Mouse (Mus musculus): ENCODE data around the gene Samd10. TPM values are rescaled to one million over a fixed set of nuclear protein-coding genes. Genes with fewer than 3 reads are reported as not detected.

Gene Samd10
- polyA plus RNA-seq, 1 experiment from 2014 or later = 176 TPM

DNA sequence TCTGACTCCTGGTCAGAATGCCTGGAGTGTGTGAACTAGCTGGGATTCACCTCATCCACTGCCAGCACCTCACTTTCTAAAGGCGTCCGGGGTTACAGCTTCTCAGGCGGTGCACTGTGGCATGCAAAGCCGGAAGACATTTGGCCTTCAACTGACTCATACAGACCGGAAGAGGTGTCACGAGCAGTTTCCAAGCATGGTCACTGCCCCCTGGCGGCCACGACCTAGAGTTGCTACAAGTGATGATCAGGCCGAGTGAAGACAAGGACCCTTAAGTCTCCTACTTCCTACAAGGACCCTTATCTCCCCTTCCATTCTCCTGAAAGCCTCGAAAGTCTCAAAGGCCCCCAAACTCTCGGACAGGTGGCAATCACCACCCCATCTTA is 18.0 kb downstream of the Samd10 start:
- Histone ChIP-seq H3K27me3 (no peaks in the 10 kb centered on the region), H3K36me3 (peaks cover 33% of the 10 kb centered on the region), H3K4me2 (replicated peaks) (peak overlapping the region; percentile 91), H3K4me1 (replicated peaks) (peaks cover 49% of the 10 kb centered on the region), H3K9me3 (no peaks in the 10 kb centered on the region), H3K27ac (peak overlapping the region; percentile 94), H3K4me3 (replicated peaks) (peak overlapping the region; percentile 73), H3K9ac (replicated peaks) (peak overlapping the region; percentile 93)
- 0% methylated on average over 11 of the region's 11 CpGs for WGBS
- ATAC-seq = peak; percentile 77

DNA sequence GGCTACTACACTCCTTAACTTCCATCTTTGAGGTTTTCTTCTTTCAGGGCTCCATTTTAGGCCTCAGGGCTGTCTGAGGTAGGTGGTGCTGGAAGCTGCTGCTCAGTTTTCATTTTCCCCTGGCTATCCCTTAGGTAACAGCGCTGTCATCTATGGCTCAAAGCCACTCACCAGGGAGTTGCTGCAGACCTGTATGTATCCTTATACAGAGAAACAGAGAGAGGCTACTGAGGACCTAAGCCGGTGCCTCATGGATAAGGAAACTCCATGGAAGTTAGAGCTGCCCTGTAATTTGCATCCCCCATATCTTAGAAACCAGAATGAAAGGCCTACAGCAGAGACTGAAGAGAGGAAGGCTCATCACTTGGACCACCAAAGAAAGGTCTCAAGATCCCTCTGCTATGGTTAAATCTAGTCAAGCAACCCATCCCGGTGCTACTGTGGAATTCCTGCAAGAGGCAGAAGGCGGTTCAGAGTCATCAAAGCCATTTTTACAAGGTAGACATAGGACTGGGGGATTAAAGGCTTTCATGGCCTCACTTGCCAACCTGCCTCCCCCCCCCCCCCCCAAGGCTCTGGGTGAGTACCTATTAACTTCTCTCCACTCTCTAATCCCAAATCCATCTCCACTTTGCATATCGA is 18.8 kb downstream of the Samd10 start:
- ATAC-seq = no peak
- Histone ChIP-seq H3K27me3 (no peaks in the 10 kb centered on the region), H3K4me1 (replicated peaks) (peaks cover 49% of the 10 kb centered on the region), H3K4me2 (replicated peaks) (peak overlapping the region; percentile 91), H3K4me3 (replicated peaks) (peak overlapping the region; percentile 73), H3K9ac (replicated peaks) (peak overlapping the region; percentile 93; the same call in 1 of the 2 replicates), H3K9me3 (no peaks in the 10 kb centered on the region), H3K27ac (peak overlapping the region; percentile 94; the same call in 1 of the 2 replicates), H3K36me3 (peaks cover 25% of the 10 kb centered on the region)
- 87% methylated on average over 5 of the region's 5 CpGs for WGBS

DNA sequence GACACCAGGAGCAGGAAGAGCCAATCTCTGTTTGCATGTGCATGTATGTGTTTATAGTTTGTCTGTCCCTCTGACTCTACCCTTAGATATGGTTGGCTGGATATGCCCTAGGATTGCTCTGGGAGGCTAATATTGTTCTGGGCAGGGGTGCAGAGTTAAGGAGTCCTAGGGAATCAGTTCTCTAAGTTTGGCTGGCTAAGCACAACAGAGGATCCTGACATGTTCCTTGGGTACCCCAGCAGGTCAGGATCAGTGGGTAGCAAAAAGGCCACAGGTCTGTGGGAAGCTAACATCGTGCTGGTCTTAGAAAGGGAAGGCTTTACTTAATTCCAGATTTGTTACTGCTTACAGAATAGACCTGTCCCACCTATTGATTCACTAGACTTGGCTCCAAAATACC is 19.3 kb downstream of the Samd10 start:
- no peak for ATAC-seq
- Histone ChIP-seq H3K4me1 (replicated peaks) (peaks cover 49% of the 10 kb centered on the region), H3K9ac (replicated peaks) (no peak overlapping the region), H3K4me2 (replicated peaks) (no peak overlapping the region; the same call in 1 of the 2 replicates), H3K27ac (no peak overlapping the region; the same call in 1 of the 2 replicates), H3K27me3 (no peaks in the 10 kb centered on the region), H3K9me3 (no peaks in the 10 kb centered on the region), H3K36me3 (peaks cover 22% of the 10 kb centered on the region), H3K4me3 (replicated peaks) (no peak overlapping the region)
- WGBS = 92% methylated on average over 1 of the region's 1 CpGs

DNA sequence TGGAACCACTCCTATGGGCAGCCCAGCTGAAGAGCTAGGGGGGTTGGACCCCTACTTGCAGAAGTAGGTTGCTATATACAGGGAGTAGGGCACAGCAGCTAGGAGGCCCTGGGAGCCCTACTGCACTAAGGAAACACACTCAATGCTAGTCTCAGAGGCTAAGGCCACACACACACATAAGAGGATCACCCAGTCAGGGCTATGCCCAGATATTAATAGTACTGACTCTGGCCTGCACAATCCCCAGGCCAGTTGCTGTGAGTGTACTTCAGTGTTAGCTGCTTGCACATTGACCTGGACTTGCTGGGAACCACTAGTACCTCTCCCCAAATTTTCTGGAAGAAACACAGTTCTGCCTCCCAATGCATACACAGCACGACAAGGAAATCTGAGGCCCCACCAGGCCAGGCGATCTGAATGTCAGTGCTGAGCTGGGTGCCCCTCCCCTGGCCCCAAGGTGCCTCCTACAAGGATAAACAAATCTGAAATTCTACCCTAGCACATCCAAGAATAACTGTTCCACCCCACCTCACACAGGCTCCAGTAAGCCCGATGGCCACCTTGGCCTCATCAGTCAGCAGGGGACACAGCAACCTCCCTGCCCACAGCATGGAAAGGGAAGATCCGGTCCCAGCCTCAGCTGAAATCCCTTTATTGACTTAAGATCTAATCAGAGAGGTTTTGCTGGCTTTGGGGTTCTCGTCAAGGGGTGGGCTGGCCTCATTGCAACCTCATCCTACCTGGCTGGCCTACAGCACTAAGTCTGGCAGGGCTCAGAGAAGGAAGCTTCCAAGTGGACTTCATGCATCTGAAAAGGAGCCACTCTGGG is 20.0 kb downstream of the Samd10 start:
- Histone ChIP-seq H3K4me2 (replicated peaks) (no peak overlapping the region), H3K36me3 (peaks cover 22% of the 10 kb centered on the region), H3K9me3 (no peaks in the 10 kb centered on the region), H3K9ac (replicated peaks) (0 out of 2 replicates have a peak overlapping the region, but pooled peaks have one; percentile 1), H3K4me1 (replicated peaks) (peaks cover 49% of the 10 kb centered on the region), H3K27ac (no peak overlapping the region), H3K27me3 (no peaks in the 10 kb centered on the region), H3K4me3 (replicated peaks) (no peak overlapping the region)
- no peak for ATAC-seq
- 76% methylated on average over 5 of the region's 5 CpGs for WGBS

DNA sequence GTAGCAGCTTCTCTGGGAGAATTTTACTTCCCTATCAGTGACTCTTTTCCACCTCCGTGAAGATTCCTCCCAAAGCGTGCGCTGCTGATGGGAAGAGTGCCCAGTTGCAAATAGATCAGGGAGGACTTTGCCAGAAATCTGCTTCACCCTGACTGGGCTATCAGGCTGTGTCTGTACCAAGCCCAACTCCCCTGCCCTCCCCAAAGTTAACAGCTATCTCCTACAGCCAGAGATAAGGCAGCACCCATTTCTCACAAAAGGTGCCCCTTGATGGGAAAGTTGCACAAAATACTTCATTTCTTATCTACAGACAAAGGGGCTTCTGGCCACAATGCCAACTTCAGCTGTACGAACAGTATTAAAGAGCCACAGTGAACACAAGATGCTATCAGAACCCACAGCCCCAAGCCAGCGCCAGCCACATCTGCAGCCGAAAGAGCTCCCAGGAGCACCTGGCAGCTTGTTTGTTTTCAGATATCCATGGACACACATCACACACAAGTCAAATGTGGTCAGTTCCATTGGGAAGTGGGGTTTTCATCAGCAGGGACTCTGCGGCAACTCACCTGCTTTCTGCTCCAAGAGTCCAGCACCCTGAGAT is 20.9 kb downstream of the Samd10 start:
- Histone ChIP-seq H3K27ac (no peak overlapping the region), H3K4me1 (replicated peaks) (peaks cover 49% of the 10 kb centered on the region)

DNA sequence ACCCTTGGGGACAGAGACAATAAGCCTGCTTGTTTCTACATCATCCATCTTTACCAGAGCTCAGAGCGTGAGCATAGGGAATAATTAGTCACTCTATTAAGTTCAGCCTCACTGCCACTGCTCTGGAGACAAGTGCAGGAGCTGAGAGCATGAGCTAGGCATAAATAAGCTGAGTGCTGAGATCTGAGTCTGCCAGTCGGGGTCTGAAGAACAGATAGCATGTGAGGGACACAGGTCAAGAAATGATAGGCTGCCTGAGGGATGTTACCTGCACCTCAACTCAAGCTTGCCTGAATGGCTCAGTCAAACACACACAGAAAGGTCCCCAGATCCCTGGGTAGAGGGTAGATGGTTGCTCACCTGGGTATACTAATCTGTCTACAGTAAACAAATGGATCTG is 21.9 kb downstream of the Samd10 start:
- H3K9me3 ChIP-seq = no peaks in the 10 kb centered on the region
- H3K4me2 ChIP-seq (replicated peaks) = no peak overlapping the region
- no peaks in the 10 kb centered on the region for H3K27me3 ChIP-seq
- H3K36me3 ChIP-seq = peaks cover 28% of the 10 kb centered on the region
- no peak for ATAC-seq
- H3K4me3 ChIP-seq (replicated peaks) = no peak overlapping the region
- H3K9ac ChIP-seq (replicated peaks) = no peak overlapping the region; the same call in 1 of the 2 replicates
- no peak overlapping the region for H3K27ac ChIP-seq
- 73% methylated on average over 2 of the region's 2 CpGs for WGBS
- H3K4me1 ChIP-seq (replicated peaks) = peaks cover 45% of the 10 kb centered on the region

More for the DNA sequence above, 20.9 kb downstream of the Samd10 start:
- peaks cover 23% of the 10 kb centered on the region for H3K36me3 ChIP-seq
- H3K4me2 ChIP-seq (replicated peaks) = no peak overlapping the region
- no peaks in the 10 kb centered on the region for H3K27me3 ChIP-seq
- 85% methylated on average over 7 of the region's 7 CpGs for WGBS
- ATAC-seq = no peak
- peak overlapping the region; percentile 14; the same call in 1 of the 2 replicates for H3K9ac ChIP-seq (replicated peaks)
- no peaks in the 10 kb centered on the region for H3K9me3 ChIP-seq
- no peak overlapping the region for H3K4me3 ChIP-seq (replicated peaks)

DNA sequence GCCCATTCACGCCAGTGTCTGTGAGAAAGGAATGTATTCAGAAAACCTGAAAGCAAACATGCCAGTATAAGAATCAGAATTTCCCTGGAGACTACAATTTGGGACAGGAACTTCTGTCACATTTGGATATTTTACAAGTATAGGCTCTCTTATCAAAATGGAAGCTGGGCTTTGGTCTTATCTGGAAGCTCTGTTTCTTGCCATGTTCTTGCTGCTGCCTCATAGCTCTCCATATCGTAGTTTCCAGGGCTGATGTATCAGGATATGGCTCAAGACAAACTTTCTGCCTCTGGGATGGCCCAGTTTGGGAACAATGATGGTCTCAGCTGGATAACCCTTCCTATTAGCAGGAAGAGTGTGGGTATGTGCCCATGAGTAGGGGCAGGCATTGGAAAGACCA is 22.4 kb downstream of the Samd10 start:
- H3K4me3 ChIP-seq (replicated peaks) = no peak overlapping the region
- no peaks in the 10 kb centered on the region for H3K27me3 ChIP-seq
- no peak for ATAC-seq
- H3K27ac ChIP-seq = no peak overlapping the region
- H3K9me3 ChIP-seq = no peaks in the 10 kb centered on the region
- no peak overlapping the region for H3K9ac ChIP-seq (replicated peaks)
- H3K4me1 ChIP-seq (replicated peaks) = peaks cover 44% of the 10 kb centered on the region
- 89% methylated on average over 2 of the region's 2 CpGs for WGBS
- H3K4me2 ChIP-seq (replicated peaks) = no peak overlapping the region
- peaks cover 33% of the 10 kb centered on the region for H3K36me3 ChIP-seq

DNA sequence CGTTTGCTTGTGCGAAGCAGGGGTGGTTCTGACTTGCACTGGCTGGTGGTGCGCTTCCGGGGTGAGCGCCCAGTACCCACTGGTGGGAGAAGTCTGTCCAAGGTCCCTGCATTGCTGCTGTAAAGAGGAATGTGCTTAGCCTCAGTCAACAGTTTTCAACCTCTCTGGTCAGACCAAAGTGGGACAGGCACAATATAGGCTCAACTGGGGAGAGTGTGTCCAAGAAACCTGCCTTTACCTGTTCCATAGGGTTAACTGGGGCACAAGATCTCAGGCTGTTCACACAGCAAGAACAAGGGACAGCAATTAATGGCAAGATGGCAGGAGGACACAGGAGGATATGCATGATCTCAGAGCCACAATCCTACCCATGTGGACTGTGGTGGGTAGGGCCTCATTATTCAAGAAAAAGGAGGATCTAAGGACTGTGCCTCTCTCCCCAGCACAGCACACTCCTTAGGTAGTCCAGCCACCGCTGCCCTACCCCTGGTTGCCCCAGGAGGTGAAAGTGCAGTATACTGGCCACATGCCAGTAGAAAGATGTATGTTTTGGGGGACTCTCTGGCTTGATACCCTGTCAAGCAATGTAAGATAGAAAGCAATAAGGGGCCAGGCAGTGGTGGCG is 24.0 kb downstream of the Samd10 start:
- Histone ChIP-seq H3K4me3 (replicated peaks) (no peak overlapping the region), H3K4me2 (replicated peaks) (no peak overlapping the region), H3K27me3 (no peaks in the 10 kb centered on the region), H3K4me1 (replicated peaks) (peaks cover 30% of the 10 kb centered on the region), H3K9ac (replicated peaks) (no peak overlapping the region), H3K27ac (no peak overlapping the region), H3K36me3 (peaks cover 35% of the 10 kb centered on the region), H3K9me3 (no peaks in the 10 kb centered on the region)
- 94% methylated on average over 7 of the region's 7 CpGs for WGBS
- ATAC-seq = no peak

DNA sequence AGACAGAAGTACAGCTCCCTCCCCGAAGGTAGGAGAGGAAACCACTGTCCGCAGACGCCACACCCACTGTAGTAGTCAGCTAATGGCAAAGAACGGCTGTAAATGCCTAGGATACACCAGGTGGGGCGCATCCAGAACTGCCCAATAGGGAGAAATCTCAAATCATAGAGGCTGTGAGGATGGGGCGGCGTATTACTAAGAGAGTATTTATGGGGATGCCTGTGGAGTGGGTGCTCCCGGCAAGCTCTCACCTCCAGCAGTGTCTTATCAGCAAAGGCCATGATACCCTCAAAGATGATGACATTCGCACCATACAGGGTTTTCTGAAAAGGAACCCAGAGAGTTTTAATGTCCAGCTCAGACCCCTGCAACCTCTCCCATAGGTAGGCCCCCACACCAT is 25.1 kb downstream of the Samd10 start:
- WGBS = 94% methylated on average over 9 of the region's 9 CpGs
- peaks cover 39% of the 10 kb centered on the region for H3K36me3 ChIP-seq
- no peak overlapping the region for H3K9ac ChIP-seq (replicated peaks)
- H3K27ac ChIP-seq = no peak overlapping the region
- H3K4me2 ChIP-seq (replicated peaks) = no peak overlapping the region
- H3K4me1 ChIP-seq (replicated peaks) = peaks cover 19% of the 10 kb centered on the region
- H3K27me3 ChIP-seq = no peaks in the 10 kb centered on the region
- H3K4me3 ChIP-seq (replicated peaks) = no peak overlapping the region
- no peak for ATAC-seq
- no peaks in the 10 kb centered on the region for H3K9me3 ChIP-seq

DNA sequence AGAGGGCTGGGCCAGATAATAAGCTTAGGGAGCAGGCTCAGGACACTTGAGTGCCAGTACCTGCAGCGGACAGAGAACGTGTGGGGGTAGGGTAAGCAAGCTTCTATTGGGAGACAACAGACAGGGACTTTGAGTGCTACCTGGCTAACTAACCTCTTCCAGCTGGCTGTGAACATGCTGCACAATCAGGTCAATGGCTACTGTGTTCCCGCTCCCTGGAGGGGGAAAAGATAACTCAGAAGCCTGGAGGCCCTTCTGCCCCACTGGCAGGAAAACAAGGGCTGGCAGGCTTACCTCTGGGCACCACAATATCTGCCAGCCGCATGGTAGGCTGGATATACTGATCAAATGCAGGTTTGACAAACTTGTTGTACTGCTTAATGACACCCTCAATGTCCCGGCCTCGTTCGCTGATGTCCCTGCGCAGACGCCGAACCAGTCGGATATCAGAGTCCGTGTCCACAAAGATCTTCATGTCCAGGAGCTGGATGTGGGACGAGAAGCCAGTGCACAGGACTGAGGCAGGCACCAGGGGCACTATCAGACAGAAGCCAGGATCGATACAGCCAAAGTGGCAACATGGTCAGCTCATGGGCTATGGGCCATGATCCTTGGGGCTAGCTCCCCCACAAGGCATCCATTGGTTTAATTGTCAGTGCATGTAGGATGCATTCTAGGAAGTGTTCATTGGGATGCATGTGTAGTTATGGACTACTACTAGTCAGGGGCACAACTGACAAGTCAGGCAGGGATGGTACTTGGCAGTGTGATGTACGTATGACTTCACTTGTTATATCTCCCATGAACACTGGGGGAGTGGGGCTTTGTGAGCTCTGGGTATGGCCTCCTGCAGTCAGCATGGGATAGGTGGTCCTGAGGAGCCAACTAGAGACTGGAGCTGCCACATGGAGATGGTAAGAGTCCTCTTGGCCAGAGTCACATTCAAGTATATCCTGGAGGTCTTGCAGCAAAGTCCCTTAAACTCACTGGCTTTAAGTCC is 25.8 kb downstream of the Samd10 start:
- 94% methylated on average over 15 of the region's 15 CpGs for WGBS
- no peak overlapping the region for H3K4me2 ChIP-seq (replicated peaks)
- H3K9me3 ChIP-seq = no peaks in the 10 kb centered on the region
- no peak overlapping the region for H3K4me3 ChIP-seq (replicated peaks)
- H3K36me3 ChIP-seq = peaks cover 39% of the 10 kb centered on the region
- H3K4me1 ChIP-seq (replicated peaks) = peaks cover 11% of the 10 kb centered on the region
- ATAC-seq = no peak
- no peak overlapping the region for H3K27ac ChIP-seq
- no peaks in the 10 kb centered on the region for H3K27me3 ChIP-seq
- H3K9ac ChIP-seq (replicated peaks) = no peak overlapping the region
